Mouse (Mus musculus): ENCODE data around the gene Ak3. TPM values are rescaled to one million over a fixed set of nuclear protein-coding genes. Genes with fewer than 3 reads are reported as not detected.
A peak's percentile ranks its signal among the peaks of the same experiment; 100 is the strongest.

Ak3 gene
- polyA plus RNA-seq, 2 experiments, result 33.9 to 83.9 TPM

DNA sequence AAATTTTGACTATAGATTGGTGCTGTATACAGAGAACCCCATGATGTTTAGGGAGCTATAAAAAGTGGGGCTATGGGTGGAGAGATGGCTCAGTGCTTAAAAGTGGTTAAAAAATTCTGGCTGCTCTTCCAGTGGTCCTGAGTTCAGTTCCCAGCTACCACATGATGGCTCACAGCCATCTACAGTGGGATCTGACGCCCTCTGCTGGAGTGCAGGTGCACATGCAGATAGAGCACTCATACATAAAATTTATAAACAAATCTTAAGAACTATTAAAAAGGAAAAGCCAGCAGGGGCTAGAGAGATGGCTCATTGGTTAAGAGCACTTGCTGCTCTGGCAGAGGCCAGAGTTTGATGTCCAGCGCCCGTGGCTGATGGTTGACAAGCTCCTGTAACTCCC is 28.1 kb downstream of the Ak3 start:
- no peak for TF ChIP-seq POLR2A (IDR thresholded peaks at IDR 0.05; ENCODE audit: borderline replicate concordance, extremely low read depth, insufficient read depth, insufficient read length)
- H3K4me3 ChIP-seq (replicated peaks; ENCODE audit: low read length), result no peak overlapping the region
- H3K9me3 ChIP-seq (ENCODE audit: control insufficient read depth, low read length), result no peaks in the 10 kb centered on the region
- H3K27ac ChIP-seq (replicated peaks; ENCODE audit: low read depth, low read length), result no peak overlapping the region
- no peaks in the 10 kb centered on the region for H3K27me3 ChIP-seq (ENCODE audit: control insufficient read depth, insufficient read depth, low read length)
- no peak for DNase-seq (ENCODE audit: low spot score)
- WGBS, result 94% methylated on average over 3 of the region's 3 CpGs
- H3K4me1 ChIP-seq (ENCODE audit: control insufficient read depth, insufficient read depth, low read length), result no peaks in the 10 kb centered on the region
- ATAC-seq (ENCODE audit: low FRiP score, low read depth), result no peak
- H3K4me2 ChIP-seq (replicated peaks; ENCODE audit: low read depth, low read length, severe bottlenecking), result no peak overlapping the region
- no peak overlapping the region for H3K9ac ChIP-seq (ENCODE audit: low read depth, low read length, severe bottlenecking)
- peaks cover 80% of the 10 kb centered on the region for H3K36me3 ChIP-seq (ENCODE audit: control insufficient read depth, insufficient read depth, low read length)

- no peak for TF ChIP-seq POLR2A (IDR thresholded peaks at IDR 0.05; ENCODE audit: borderline replicate concordance, extremely low read depth, insufficient read depth, insufficient read length)
- 28% methylated on average over 5 of the region's 5 CpGs for WGBS
These were observed 31.0 kb downstream of the Ak3 start for GRCm38 (mm10) chr19:29016786-29017185.

GRCm38 (mm10) chr19:29016204-29016765 is 31.5 kb downstream of the Ak3 start:
- Histone ChIP-seq H3K4me3 (replicated peaks; ENCODE audit: low read length) (no peak overlapping the region), H3K27me3 (ENCODE audit: control insufficient read depth, insufficient read depth, low read length) (no peaks in the 10 kb centered on the region), H3K9me3 (ENCODE audit: control insufficient read depth, low read length) (no peaks in the 10 kb centered on the region), H3K4me2 (replicated peaks; ENCODE audit: low read depth, low read length, severe bottlenecking) (no peak overlapping the region), H3K9ac (ENCODE audit: low read depth, low read length, severe bottlenecking) (no peak overlapping the region), H3K36me3 (ENCODE audit: control insufficient read depth, insufficient read depth, low read length) (peaks cover 72% of the 10 kb centered on the region), H3K4me1 (ENCODE audit: control insufficient read depth, insufficient read depth, low read length) (no peaks in the 10 kb centered on the region), H3K27ac (replicated peaks; ENCODE audit: low read depth, low read length) (no peak overlapping the region)
- ATAC-seq (ENCODE audit: low FRiP score, low read depth) (no peak), DNase-seq (ENCODE audit: low spot score) (no peak)
- TF ChIP-seq POLR2A (IDR thresholded peaks at IDR 0.05; ENCODE audit: borderline replicate concordance, extremely low read depth, insufficient read depth, insufficient read length), result no peak
- WGBS, result 34% methylated on average over 5 of the region's 5 CpGs

More at GRCm38 (mm10) chr19:29016786-29017185, 31.0 kb downstream of the Ak3 start:
- H3K4me2 ChIP-seq (replicated peaks; ENCODE audit: low read depth, low read length, severe bottlenecking), result no peak overlapping the region
- no peak for ATAC-seq (ENCODE audit: low FRiP score, low read depth)
- no peaks in the 10 kb centered on the region for H3K27me3 ChIP-seq (ENCODE audit: control insufficient read depth, insufficient read depth, low read length)
- no peak overlapping the region for H3K9ac ChIP-seq (ENCODE audit: low read depth, low read length, severe bottlenecking)
- peaks cover 74% of the 10 kb centered on the region for H3K36me3 ChIP-seq (ENCODE audit: control insufficient read depth, insufficient read depth, low read length)
- H3K27ac ChIP-seq (replicated peaks; ENCODE audit: low read depth, low read length), result no peak overlapping the region
- no peak for DNase-seq (ENCODE audit: low spot score)
- H3K4me1 ChIP-seq (ENCODE audit: control insufficient read depth, insufficient read depth, low read length), result no peaks in the 10 kb centered on the region
- H3K4me3 ChIP-seq (replicated peaks; ENCODE audit: low read length), result no peak overlapping the region
- H3K9me3 ChIP-seq (ENCODE audit: control insufficient read depth, low read length), result no peaks in the 10 kb centered on the region

- Histone ChIP-seq H3K4me1 (ENCODE audit: control insufficient read depth, insufficient read depth, low read length) (no peaks in the 10 kb centered on the region), H3K36me3 (ENCODE audit: control insufficient read depth, insufficient read depth, low read length) (peaks cover 69% of the 10 kb centered on the region), H3K9me3 (ENCODE audit: control insufficient read depth, low read length) (no peaks in the 10 kb centered on the region), H3K4me2 (replicated peaks; ENCODE audit: low read depth, low read length, severe bottlenecking) (no peak overlapping the region), H3K27ac (replicated peaks; ENCODE audit: low read depth, low read length) (no peak overlapping the region), H3K9ac (ENCODE audit: low read depth, low read length, severe bottlenecking) (no peak overlapping the region), H3K27me3 (ENCODE audit: control insufficient read depth, insufficient read depth, low read length) (no peaks in the 10 kb centered on the region), H3K4me3 (replicated peaks; ENCODE audit: low read length) (no peak overlapping the region)
- no peak for TF ChIP-seq POLR2A (IDR thresholded peaks at IDR 0.05; ENCODE audit: borderline replicate concordance, extremely low read depth, insufficient read depth, insufficient read length)
- no peak for DNase-seq (ENCODE audit: low spot score)
- no peak for ATAC-seq (ENCODE audit: low FRiP score, low read depth)
- 60% methylated on average over 8 of the region's 8 CpGs for WGBS
These were observed 32.2 kb downstream of the Ak3 start for GRCm38 (mm10) chr19:29015410-29016203.

DNA sequence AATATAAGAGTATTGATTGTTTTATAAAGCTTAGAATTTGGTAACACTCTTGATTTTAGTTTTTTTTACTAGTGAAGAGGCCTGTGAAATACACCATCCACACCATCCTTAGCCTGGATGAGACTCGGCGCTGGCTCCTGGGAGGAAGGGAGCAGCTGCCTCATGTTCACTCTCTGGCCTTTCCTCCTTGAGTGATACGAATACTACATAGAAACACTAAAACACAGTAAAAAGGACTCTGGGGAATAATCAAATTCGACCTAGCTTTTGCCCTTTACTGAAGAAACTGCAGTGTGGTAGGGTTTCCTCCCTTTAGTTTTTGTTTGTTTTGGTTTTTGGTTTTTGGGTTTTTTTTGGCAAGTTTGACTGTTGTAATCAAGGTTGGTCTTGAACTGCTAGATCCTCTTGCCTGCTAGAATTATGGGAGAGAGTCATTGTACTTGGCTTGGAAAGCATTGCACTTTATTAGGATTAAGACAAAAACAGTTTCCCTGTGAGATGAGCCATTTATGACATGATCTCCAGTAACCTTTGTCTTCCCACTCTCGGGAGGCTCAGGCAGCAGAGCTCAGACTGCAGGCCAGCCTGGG is 33.2 kb downstream of the Ak3 start:
- peak; percentile 8 for DNase-seq (ENCODE audit: low spot score)
- ATAC-seq (ENCODE audit: low FRiP score, low read depth), result no peak
- Histone ChIP-seq H3K27ac (replicated peaks; ENCODE audit: low read depth, low read length) (no peak overlapping the region), H3K36me3 (ENCODE audit: control insufficient read depth, insufficient read depth, low read length) (peaks cover 62% of the 10 kb centered on the region), H3K4me3 (replicated peaks; ENCODE audit: low read length) (no peak overlapping the region), H3K9me3 (ENCODE audit: control insufficient read depth, low read length) (no peaks in the 10 kb centered on the region), H3K4me2 (replicated peaks; ENCODE audit: low read depth, low read length, severe bottlenecking) (no peak overlapping the region), H3K4me1 (ENCODE audit: control insufficient read depth, insufficient read depth, low read length) (no peaks in the 10 kb centered on the region), H3K27me3 (ENCODE audit: control insufficient read depth, insufficient read depth, low read length) (no peaks in the 10 kb centered on the region), H3K9ac (ENCODE audit: low read depth, low read length, severe bottlenecking) (no peak overlapping the region)
- TF ChIP-seq POLR2A (IDR thresholded peaks at IDR 0.05; ENCODE audit: borderline replicate concordance, extremely low read depth, insufficient read depth, insufficient read length), result no peak
- WGBS, result 57% methylated on average over 5 of the region's 5 CpGs

All from limb, embryonic 14.5 days (tissue).